In genomic region chr14:76245063-76245396, GRCm38 (mm10) we compare ENCODE assay signal across 12 mouse cellular contexts.
DNase-seq lines count a peak whose midpoint lies in the region; ATAC-seq lines count a peak whose summit lies in the region.
"Had no signal": no experiment of that assay in that cellular context is flagged by ENCODE, and none has a peak within 500 bp of the region (broad histone marks: within the 10 kb centered on the region; RNA-seq: fewer than 3 reads in every experiment).

No protein-coding gene starts in this region.

- ATAC-seq in kidney, embryonic 14.5 days (ENCODE audit: low FRiP score, low TSS enrichment) = no peak
- ATAC-seq in kidney, embryonic 16.5 days (ENCODE audit: low FRiP score, low TSS enrichment) = no peak
- ATAC-seq in liver, embryonic 12.5 days = no peak

- H3K27ac ChIP-seq in kidney, embryonic 14.5 days (ENCODE audit: low read depth, low read length) = peak overlapping the region; percentile 59; the same call in 1 of the 2 replicates
- H3K27ac ChIP-seq in kidney, embryonic 16.5 days (ENCODE audit: low read length) = no peak overlapping the region
- H3K27ac ChIP-seq in liver, embryonic 12.5 days = peak overlapping the region; percentile 82

- 0 out of 2 replicates have a peak, but pooled peaks cover 4% of the 10 kb centered on the region for H3K9me3 ChIP-seq in kidney, embryonic 14.5 days (ENCODE audit: control insufficient read depth, low read length)
- H3K9me3 ChIP-seq in kidney, embryonic 16.5 days (ENCODE audit: low read length) = 0 out of 2 replicates have a peak, but pooled peaks cover 5% of the 10 kb centered on the region
- H3K9me3 ChIP-seq in liver, embryonic 12.5 days (replicated peaks) = 0 out of 2 replicates have a peak, but pooled peaks cover 6% of the 10 kb centered on the region

- no peaks in the 10 kb centered on the region for H3K36me3 ChIP-seq in kidney, embryonic 14.5 days (ENCODE audit: control insufficient read depth, insufficient read depth, low read length)
- H3K36me3 ChIP-seq in kidney, embryonic 16.5 days (ENCODE audit: insufficient read depth, low read length) = no peaks in the 10 kb centered on the region
- H3K36me3 ChIP-seq in liver, embryonic 12.5 days = peaks cover 3% of the 10 kb centered on the region; the same call in 1 of the 2 replicates

- 52% methylated on average over 4 of the region's 4 CpGs for WGBS in kidney, embryonic 14.5 days
- 43% methylated on average over 4 of the region's 4 CpGs for WGBS in kidney, embryonic 16.5 days
- WGBS in liver, embryonic 12.5 days (ENCODE audit: insufficient replicate concordance) = 35% methylated on average over 4 of the region's 4 CpGs

- H3K27me3 ChIP-seq in kidney, embryonic 14.5 days (ENCODE audit: control insufficient read depth, insufficient read depth, low read length) = no peaks in the 10 kb centered on the region
- no peaks in the 10 kb centered on the region for H3K27me3 ChIP-seq in kidney, embryonic 16.5 days (ENCODE audit: insufficient read depth, low read length)
- no peaks in the 10 kb centered on the region for H3K27me3 ChIP-seq in liver, embryonic 12.5 days (replicated peaks)

- H3K9ac ChIP-seq in kidney, embryonic 14.5 days (ENCODE audit: low read depth, low read length) = no peak overlapping the region
- no peak overlapping the region for H3K9ac ChIP-seq in kidney, embryonic 16.5 days (replicated peaks; ENCODE audit: low read length)
- no peak overlapping the region for H3K9ac ChIP-seq in liver, embryonic 12.5 days

- H3K4me1 ChIP-seq in kidney, embryonic 14.5 days (ENCODE audit: control insufficient read depth, insufficient read depth, low read length) = peaks cover 18% of the 10 kb centered on the region
- H3K4me1 ChIP-seq in kidney, embryonic 16.5 days (ENCODE audit: insufficient read depth, low read length) = peaks cover 19% of the 10 kb centered on the region
- H3K4me1 ChIP-seq in liver, embryonic 12.5 days = peaks cover 40% of the 10 kb centered on the region

- DNase-seq in cerebellum, adult 11-12 months = peak; percentile 38
- peak; percentile 63 to 65 for DNase-seq in cerebellum, postnatal 14 days
- DNase-seq in thymus, postnatal 36 days = no peak
- no peak for DNase-seq in embryo, embryonic 11 days
- no peak for DNase-seq in natural killer cell, adult 2 months (ENCODE audit: low spot score in 2 of 2)
- DNase-seq: kidney, postnatal 25 days; lung, adult 2 months; spleen, adult 18-20 months; thymus, postnatal 4 days had no signal

- no peak overlapping the region for H3K4me2 ChIP-seq in kidney, embryonic 14.5 days (replicated peaks; ENCODE audit: low read depth, low read length)
- no peak overlapping the region for H3K4me2 ChIP-seq in kidney, embryonic 16.5 days (replicated peaks; ENCODE audit: low read depth, low read length)
- peak overlapping the region; percentile 63 for H3K4me2 ChIP-seq in liver, embryonic 12.5 days

- no peak overlapping the region for H3K4me3 ChIP-seq in kidney, embryonic 14.5 days (ENCODE audit: low read length)
- H3K4me3 ChIP-seq in kidney, embryonic 16.5 days (ENCODE audit: low read length) = no peak overlapping the region
- H3K4me3 ChIP-seq in liver, embryonic 12.5 days = peak overlapping the region; percentile 36; the same call in 1 of the 2 replicates

Comparison
In these comparisons a context has a peak if more than half of its experiments do, and no peak if none do; other contexts are left out.
1. DNase-seq: peak in cerebellum, adult 11-12 months (single experiment) and cerebellum, postnatal 14 days (2 of 2); none in thymus, postnatal 36 days (0 of 2), embryo, embryonic 11 days (single experiment) and natural killer cell, adult 2 months (0 of 2).